Mouse (Mus musculus) gastrocnemius, adult 18-20 months (tissue): Measurements from ENCODE around the gene Ehd4. TPM values are rescaled to one million over a fixed set of nuclear protein-coding genes. Genes with fewer than 3 reads are reported as not detected.

Experiments
- DNase-seq: peaks from one replicate; pipeline ENCODE4 v3.0.0; 2021; ENCODE audit warnings: low spot score
- long read RNA-seq, 2 experiments: library from polyadenylated mRNA; stranded (forward); transcript quantifications; one replicate each; pipeline ENCODE4 v2.0.0; 2021
- total RNA-seq, 2 experiments: library from RNA; stranded (reverse); gene quantifications; 2 replicates each; pipeline ENCODE4 v1.2.3; 2021

Ehd4 gene
- total RNA-seq: 10 to 100 TPM; 27.1 to 31.2 TPM
- long read RNA-seq, experiment 1, transcript Ehd4-201 (6 exons, 3,730 nt): major isoform, 32 of 36 reads
- long read RNA-seq, experiment 1, partial matches to known transcripts: 2 of 36 reads
- long read RNA-seq, experiment 1, other reads (novel, unspliced or antisense): 2 of 36 reads
- long read RNA-seq, experiment 2, transcript Ehd4-201 (6 exons, 3,730 nt): major isoform, 48 of 53 reads
- long read RNA-seq, experiment 2, partial matches to known transcripts: 3 of 53 reads
- long read RNA-seq, experiment 2, other reads (novel, unspliced or antisense): 2 of 53 reads

GRCm38 (mm10) chr2:120154361-120154894 is at the start of gene Ehd4:
TSS of gene Ehd4 (minus strand) at chr2:120154606.
- peak; percentile 99 for DNase-seq

- DNase-seq: peak; percentile 66
These were observed 49.3 kb upstream of the Ehd4 start for GRCm38 (mm10) chr2:120203742-120204141.

- no peak for DNase-seq
These were observed 45.7 kb upstream of the Ehd4 start for GRCm38 (mm10) chr2:120200077-120200476.

GRCm38 (mm10) chr2:120188174-120188573 is 33.8 kb upstream of the Ehd4 start:
- DNase-seq: no peak

- DNase-seq: no peak
These were observed 33.2 kb upstream of the Ehd4 start for GRCm38 (mm10) chr2:120187583-120187982.

- DNase-seq: peak; percentile 19
These were observed 31.3 kb upstream of the Ehd4 start for GRCm38 (mm10) chr2:120185527-120186276.

GRCm38 (mm10) chr2:120178936-120179335 is 24.5 kb upstream of the Ehd4 start:
- no peak for DNase-seq

GRCm38 (mm10) chr2:120173718-120174117 is 19.3 kb upstream of the Ehd4 start:
- DNase-seq: peak; percentile 51

- DNase-seq: no peak
These were observed 17.0 kb upstream of the Ehd4 start for GRCm38 (mm10) chr2:120171362-120171761.

GRCm38 (mm10) chr2:120170726-120171125 is 16.3 kb upstream of the Ehd4 start:
- DNase-seq: peak; percentile 58

GRCm38 (mm10) chr2:120169382-120169781 is 15.0 kb upstream of the Ehd4 start:
- no peak for DNase-seq

GRCm38 (mm10) chr2:120167763-120168162 is 13.4 kb upstream of the Ehd4 start:
- DNase-seq: no peak

GRCm38 (mm10) chr2:120165474-120165873 is 11.1 kb upstream of the Ehd4 start:
- DNase-seq: no peak

- peak; percentile 66 for DNase-seq
These were observed 5.0 kb upstream of the Ehd4 start for GRCm38 (mm10) chr2:120159434-120159833.

- DNase-seq: no peak
These were observed 4.4 kb upstream of the Ehd4 start for GRCm38 (mm10) chr2:120158846-120159245.

- DNase-seq: no peak
These were observed 3.6 kb upstream of the Ehd4 start for GRCm38 (mm10) chr2:120158016-120158415.

- no peak for DNase-seq
These were observed 3.2 kb upstream of the Ehd4 start for GRCm38 (mm10) chr2:120157606-120158005.

- DNase-seq: no peak
These were observed 633 bp downstream of the Ehd4 start for GRCm38 (mm10) chr2:120153586-120154360.

- DNase-seq: no peak
These were observed 3.8 kb downstream of the Ehd4 start for GRCm38 (mm10) chr2:120150571-120150970.

- DNase-seq: no peak
These were observed 4.8 kb downstream of the Ehd4 start for GRCm38 (mm10) chr2:120149634-120150033.

GRCm38 (mm10) chr2:120147999-120148398 is 6.4 kb downstream of the Ehd4 start:
- DNase-seq: no peak

GRCm38 (mm10) chr2:120147364-120147763 is 7.0 kb downstream of the Ehd4 start:
- no peak for DNase-seq
